Mouse (Mus musculus): ENCODE measurements around the gene Gm9837. TPM values are rescaled to one million over a fixed set of nuclear protein-coding genes. Genes with fewer than 3 reads are reported as not detected.
A peak's percentile ranks its signal among the peaks of the same experiment; 100 is the strongest.

Gm9837 gene
- polyA plus RNA-seq, 1 experiment from 2014 or later = not detected

GRCm38 (mm10) chr11:53503738-53504137 is 33.5 kb upstream of the Gm9837 start:
- H3K9me3 ChIP-seq (replicated peaks) = no peaks in the 10 kb centered on the region
- no peak overlapping the region for H3K27ac ChIP-seq
- 38% methylated on average over 5 of the region's 5 CpGs for WGBS (ENCODE audit: insufficient replicate concordance)
- no peak overlapping the region for H3K4me2 ChIP-seq
- peaks cover 12% of the 10 kb centered on the region for H3K4me1 ChIP-seq
- H3K27me3 ChIP-seq (replicated peaks) = peaks cover 30% of the 10 kb centered on the region
- no peak for ATAC-seq
- no peak overlapping the region for H3K9ac ChIP-seq
- H3K4me3 ChIP-seq = no peak overlapping the region
- no peaks in the 10 kb centered on the region for H3K36me3 ChIP-seq

- Histone ChIP-seq H3K9me3 (replicated peaks) (no peaks in the 10 kb centered on the region), H3K4me2 (no peak overlapping the region), H3K36me3 (no peaks in the 10 kb centered on the region), H3K4me3 (no peak overlapping the region), H3K9ac (no peak overlapping the region), H3K27me3 (replicated peaks) (peaks cover 39% of the 10 kb centered on the region), H3K27ac (no peak overlapping the region), H3K4me1 (peaks cover 12% of the 10 kb centered on the region)
- ATAC-seq = no peak
- 40% methylated on average over 8 of the region's 8 CpGs for WGBS (ENCODE audit: insufficient replicate concordance)
Observed at GRCm38 (mm10) chr11:53502039-53502765, 31.9 kb upstream of the Gm9837 start.

GRCm38 (mm10) chr11:53500569-53500968 is 30.3 kb upstream of the Gm9837 start:
- H3K4me3 ChIP-seq = no peak overlapping the region
- peak overlapping the region; percentile 15; the same call in 1 of the 2 replicates for H3K4me2 ChIP-seq
- no peak overlapping the region for H3K9ac ChIP-seq
- H3K9me3 ChIP-seq (replicated peaks) = no peaks in the 10 kb centered on the region
- no peaks in the 10 kb centered on the region for H3K36me3 ChIP-seq
- 0 out of 2 replicates have a peak, but pooled peaks have one; percentile 35 for ATAC-seq
- 14% methylated on average over 11 of the region's 11 CpGs for WGBS (ENCODE audit: insufficient replicate concordance)
- H3K4me1 ChIP-seq = peaks cover 12% of the 10 kb centered on the region
- H3K27ac ChIP-seq = no peak overlapping the region
- peaks cover 47% of the 10 kb centered on the region for H3K27me3 ChIP-seq (replicated peaks)

GRCm38 (mm10) chr11:53496946-53497345 is 26.7 kb upstream of the Gm9837 start:
- Histone ChIP-seq H3K27me3 (replicated peaks) (peaks cover 42% of the 10 kb centered on the region), H3K9me3 (replicated peaks) (no peaks in the 10 kb centered on the region), H3K9ac (no peak overlapping the region), H3K36me3 (no peaks in the 10 kb centered on the region), H3K4me1 (peaks cover 15% of the 10 kb centered on the region), H3K4me2 (no peak overlapping the region), H3K4me3 (no peak overlapping the region), H3K27ac (no peak overlapping the region)
- ATAC-seq = no peak
- WGBS (ENCODE audit: insufficient replicate concordance) = 44% methylated on average over 6 of the region's 6 CpGs

- WGBS (ENCODE audit: insufficient replicate concordance) = 72% methylated on average over 6 of the region's 6 CpGs
Observed at GRCm38 (mm10) chr11:53495417-53495816, 25.1 kb upstream of the Gm9837 start.

GRCm38 (mm10) chr11:53493243-53493955 is 23.1 kb upstream of the Gm9837 start:
- no peak overlapping the region for H3K9ac ChIP-seq
- WGBS (ENCODE audit: insufficient replicate concordance) = 52% methylated on average over 3 of the region's 3 CpGs
- no peak overlapping the region for H3K27ac ChIP-seq
- H3K4me2 ChIP-seq = no peak overlapping the region
- peaks cover 17% of the 10 kb centered on the region for H3K27me3 ChIP-seq (replicated peaks)
- 0 out of 2 replicates have a peak, but pooled peaks cover 2% of the 10 kb centered on the region for H3K9me3 ChIP-seq (replicated peaks)
- no peaks in the 10 kb centered on the region for H3K36me3 ChIP-seq
- H3K4me1 ChIP-seq = 0 out of 2 replicates have a peak, but pooled peaks cover 8% of the 10 kb centered on the region
- no peak overlapping the region for H3K4me3 ChIP-seq
- no peak for ATAC-seq

More at GRCm38 (mm10) chr11:53495417-53495816, 25.1 kb upstream of the Gm9837 start:
- H3K4me2 ChIP-seq = no peak overlapping the region
- peaks cover 9% of the 10 kb centered on the region; the same call in 1 of the 2 replicates for H3K4me1 ChIP-seq
- H3K9ac ChIP-seq = no peak overlapping the region
- H3K9me3 ChIP-seq (replicated peaks) = no peaks in the 10 kb centered on the region
- H3K4me3 ChIP-seq = no peak overlapping the region
- no peak overlapping the region for H3K27ac ChIP-seq
- no peaks in the 10 kb centered on the region for H3K36me3 ChIP-seq
- H3K27me3 ChIP-seq (replicated peaks) = peaks cover 29% of the 10 kb centered on the region
- no peak for ATAC-seq

- Histone ChIP-seq H3K9ac (no peak overlapping the region), H3K4me2 (no peak overlapping the region), H3K36me3 (no peaks in the 10 kb centered on the region), H3K27ac (no peak overlapping the region), H3K27me3 (replicated peaks) (peaks cover 21% of the 10 kb centered on the region), H3K9me3 (replicated peaks) (0 out of 2 replicates have a peak, but pooled peaks cover 2% of the 10 kb centered on the region), H3K4me3 (no peak overlapping the region), H3K4me1 (peaks cover 15% of the 10 kb centered on the region)
- WGBS (ENCODE audit: insufficient replicate concordance) = 20% methylated on average over 8 of the region's 8 CpGs
- ATAC-seq = no peak
Observed at GRCm38 (mm10) chr11:53491954-53492401, 21.7 kb upstream of the Gm9837 start.

- WGBS (ENCODE audit: insufficient replicate concordance) = 81% methylated on average over 9 of the region's 9 CpGs
- Histone ChIP-seq H3K4me2 (no peak overlapping the region), H3K27ac (no peak overlapping the region), H3K4me1 (peaks cover 31% of the 10 kb centered on the region), H3K36me3 (no peaks in the 10 kb centered on the region), H3K9ac (no peak overlapping the region), H3K9me3 (replicated peaks) (0 out of 2 replicates have a peak, but pooled peaks cover 2% of the 10 kb centered on the region), H3K4me3 (no peak overlapping the region), H3K27me3 (replicated peaks) (peaks cover 27% of the 10 kb centered on the region)
- no peak for ATAC-seq
Observed at GRCm38 (mm10) chr11:53489421-53489820, 19.1 kb upstream of the Gm9837 start.

- Histone ChIP-seq H3K9me3 (replicated peaks) (0 out of 2 replicates have a peak, but pooled peaks cover 2% of the 10 kb centered on the region), H3K9ac (no peak overlapping the region), H3K4me1 (peaks cover 36% of the 10 kb centered on the region), H3K4me2 (no peak overlapping the region), H3K36me3 (no peaks in the 10 kb centered on the region), H3K27ac (no peak overlapping the region), H3K27me3 (replicated peaks) (peaks cover 27% of the 10 kb centered on the region), H3K4me3 (no peak overlapping the region)
- ATAC-seq = no peak
- WGBS (ENCODE audit: insufficient replicate concordance) = 86% methylated on average over 5 of the region's 5 CpGs
Observed at GRCm38 (mm10) chr11:53489007-53489406, 18.7 kb upstream of the Gm9837 start.

GRCm38 (mm10) chr11:53486822-53487594 is 16.7 kb upstream of the Gm9837 start:
- Histone ChIP-seq H3K9ac (no peak overlapping the region), H3K4me2 (peak overlapping the region; percentile 52), H3K4me1 (peaks cover 49% of the 10 kb centered on the region), H3K27ac (no peak overlapping the region), H3K27me3 (replicated peaks) (peaks cover 27% of the 10 kb centered on the region), H3K36me3 (no peaks in the 10 kb centered on the region), H3K4me3 (0 out of 2 replicates have a peak overlapping the region, but pooled peaks have one; percentile 21), H3K9me3 (replicated peaks) (0 out of 2 replicates have a peak, but pooled peaks cover 2% of the 10 kb centered on the region)
- WGBS (ENCODE audit: insufficient replicate concordance) = 9% methylated on average over 27 of the region's 27 CpGs
- ATAC-seq = no peak

- peaks cover 27% of the 10 kb centered on the region for H3K27me3 ChIP-seq (replicated peaks)
- peaks cover 53% of the 10 kb centered on the region for H3K4me1 ChIP-seq
- no peak overlapping the region for H3K4me3 ChIP-seq
- H3K9ac ChIP-seq = no peak overlapping the region
- no peak overlapping the region for H3K27ac ChIP-seq
- H3K4me2 ChIP-seq = no peak overlapping the region
- ATAC-seq = no peak
- 73% methylated on average over 3 of the region's 3 CpGs for WGBS (ENCODE audit: insufficient replicate concordance)
- no peaks in the 10 kb centered on the region for H3K36me3 ChIP-seq
- H3K9me3 ChIP-seq (replicated peaks) = 0 out of 2 replicates have a peak, but pooled peaks cover 2% of the 10 kb centered on the region
Observed at GRCm38 (mm10) chr11:53486351-53486750, 16.1 kb upstream of the Gm9837 start.

Measured in liver, embryonic 12.5 days (tissue).